Mouse (Mus musculus) heart, embryonic 16.5 days (tissue): ENCODE measurements around the gene Ktn1. TPM values are rescaled to one million over a fixed set of nuclear protein-coding genes. Genes with fewer than 3 reads are reported as not detected.
A peak's percentile ranks its signal among the peaks of the same experiment; 100 is the strongest.

Experiments
- ATAC-seq: fragments of 200-750 bp; cut with Nextera tagmentation; replicated peaks from 2 replicates; pipeline ENCODE4 v1.8.0; 2017; ENCODE audit warnings: moderate number of reproducible peaks; ENCODE audit not compliant: insufficient read depth, low FRiP score; ENCODE audit errors: extremely low read depth
- H3K27ac ChIP-seq: fragments of 300-500 bp; sonication (generic); 2 replicates; pipeline ENCODE4 v1.5.1; 2014; ENCODE audit warnings: mild to moderate bottlenecking, low read length, control low read depth, moderate library complexity
- H3K27me3 ChIP-seq: fragments of 300-500 bp; sonication (generic); 2 replicates; pipeline ENCODE4 v1.6.1; 2014; ENCODE audit warnings: low read length, mixed read lengths; ENCODE audit not compliant: control insufficient read depth, insufficient read depth
- H3K36me3 ChIP-seq: fragments of 300-500 bp; sonication (generic); 2 replicates; pipeline ENCODE4 v1.6.1; 2014; ENCODE audit not compliant: control insufficient read depth, insufficient read depth
- H3K4me1 ChIP-seq: fragments of 300-500 bp; sonication (generic); 2 replicates; pipeline ENCODE4 v1.6.1; 2014; ENCODE audit warnings: low read length, mixed read lengths; ENCODE audit not compliant: control insufficient read depth, insufficient read depth
- H3K4me2 ChIP-seq: fragments of 300-500 bp; sonication (generic); 2 replicates; pipeline ENCODE4 v1.6.1; 2014; ENCODE audit warnings: low read depth, mild to moderate bottlenecking, control low read depth, low read length
- H3K4me3 ChIP-seq: fragments of 300-500 bp; sonication (generic); 2 replicates; pipeline ENCODE4 v1.5.1; 2014; ENCODE audit warnings: mild to moderate bottlenecking, control low read depth, low read length
- H3K9ac ChIP-seq: fragments of 300-500 bp; sonication (generic); 2 replicates; pipeline ENCODE4 v1.6.1; 2014; ENCODE audit warnings: low read length, control low read depth
- H3K9me3 ChIP-seq: fragments of 300-500 bp; sonication (generic); replicated peaks from 2 replicates; pipeline ENCODE4 v1.6.1; 2016; ENCODE audit warnings: low read length; ENCODE audit not compliant: control insufficient read depth
- WGBS: fragments of 180-500 bp; shearing (Covaris S2); extraction: QIAGEN DNeasy Blood & Tissue Kit; methylation state at CpG from one replicate; pipeline ENCODE4 v1.1.7; 2014; 5-methylcytosine and 5-hydroxymethylcytosine counted together
- polyA plus RNA-seq: library from polyadenylated mRNA; unstranded; fragments of >200 nt; fragmentation: Nextera tagmentation; extraction: Ambion mirVana; gene quantifications from 2 replicates; pipeline ENCODE4 v1.2.1, GENCODE M21; 2015

The Ktn1 gene
- polyA plus RNA-seq, 1 experiment from 2014 or later: 66.6 TPM

DNA sequence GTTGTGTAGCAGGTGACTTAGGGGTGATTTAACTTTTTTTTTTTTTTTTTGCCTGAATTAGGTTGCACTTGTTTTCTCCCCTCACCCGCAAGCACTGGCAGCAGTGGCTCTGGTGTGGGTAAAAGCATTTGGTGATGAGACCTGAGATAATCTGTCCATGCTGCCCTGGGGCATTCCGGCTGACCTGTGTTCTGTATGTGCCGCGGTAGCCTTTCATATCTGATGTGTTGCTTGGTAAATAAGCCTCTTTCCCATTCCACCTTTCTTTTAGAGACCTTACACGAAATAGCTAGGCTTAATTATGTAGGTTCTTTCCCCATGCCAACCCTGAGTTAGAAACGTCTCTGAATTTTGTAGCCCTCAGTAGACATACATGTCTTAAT, 2.1 kb downstream of the Ktn1 start:
- 11% methylated on average over 6 of the region's 6 CpGs for WGBS
- Histone ChIP-seq H3K9me3 (no peaks in the 10 kb centered on the region), H3K4me2 (peak overlapping the region; percentile 72), H3K36me3 (no peaks in the 10 kb centered on the region), H3K4me3 (peak overlapping the region; percentile 98), H3K9ac (peak overlapping the region; percentile 99), H3K4me1 (peaks cover 28% of the 10 kb centered on the region), H3K27me3 (no peaks in the 10 kb centered on the region), H3K27ac (peak overlapping the region; percentile 98)
- ATAC-seq: no peak

DNA sequence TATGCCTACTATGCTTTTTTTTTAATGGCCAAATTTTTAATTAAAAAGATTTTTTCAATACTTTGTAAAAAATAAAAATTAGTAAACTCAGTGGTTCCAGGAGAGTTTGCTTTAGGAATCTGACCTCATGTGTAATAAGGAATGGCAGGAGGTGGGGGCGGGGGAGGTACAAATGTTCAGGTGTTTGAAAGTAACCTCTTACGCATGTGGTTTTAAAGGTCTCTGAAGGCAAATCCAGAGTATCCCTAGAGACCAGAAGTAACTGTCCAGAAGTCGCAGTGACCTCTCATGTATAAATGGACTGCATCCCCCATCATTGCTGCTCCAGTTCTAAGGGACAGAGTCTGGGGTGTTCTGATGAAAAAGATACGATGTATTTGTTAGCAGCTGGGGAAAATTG, 3.0 kb downstream of the Ktn1 start:
- H3K4me2 ChIP-seq: peak overlapping the region; percentile 72
- H3K4me3 ChIP-seq: no peak overlapping the region
- no peaks in the 10 kb centered on the region for H3K27me3 ChIP-seq
- peaks cover 22% of the 10 kb centered on the region for H3K4me1 ChIP-seq
- H3K9ac ChIP-seq: no peak overlapping the region
- H3K9me3 ChIP-seq: no peaks in the 10 kb centered on the region; the same call in 1 of the 2 replicates
- WGBS: 69% methylated on average over 4 of the region's 4 CpGs
- ATAC-seq: no peak
- H3K36me3 ChIP-seq: peaks cover 1% of the 10 kb centered on the region
- no peak overlapping the region for H3K27ac ChIP-seq

DNA sequence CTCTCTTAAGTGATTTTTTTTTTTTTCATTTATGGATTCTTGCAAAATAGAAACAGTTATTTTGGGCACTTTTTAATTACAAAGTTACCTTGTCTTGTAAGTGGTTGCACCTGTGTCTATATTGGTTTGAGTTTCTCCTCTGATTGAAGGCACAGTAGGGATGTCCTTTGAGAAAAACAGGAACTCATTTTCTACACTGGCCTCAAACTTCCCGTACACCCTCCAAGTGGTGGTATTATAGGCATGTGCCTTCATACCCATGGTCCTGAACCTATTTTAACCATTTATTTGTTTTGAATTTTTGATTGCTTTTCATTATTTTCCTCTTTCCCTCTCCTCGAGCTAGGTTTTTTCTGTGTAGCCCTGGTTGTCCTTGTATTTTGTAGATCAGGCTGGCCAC, 7.2 kb downstream of the Ktn1 start:
- 64% methylated on average over 2 of the region's 2 CpGs for WGBS
- no peak overlapping the region for H3K4me3 ChIP-seq
- H3K27me3 ChIP-seq: no peaks in the 10 kb centered on the region
- H3K4me2 ChIP-seq: no peak overlapping the region
- H3K27ac ChIP-seq: no peak overlapping the region
- H3K36me3 ChIP-seq: peaks cover 5% of the 10 kb centered on the region
- no peaks in the 10 kb centered on the region; the same call in 1 of the 2 replicates for H3K9me3 ChIP-seq
- no peak for ATAC-seq
- no peak overlapping the region for H3K9ac ChIP-seq
- H3K4me1 ChIP-seq: peaks cover 23% of the 10 kb centered on the region

DNA sequence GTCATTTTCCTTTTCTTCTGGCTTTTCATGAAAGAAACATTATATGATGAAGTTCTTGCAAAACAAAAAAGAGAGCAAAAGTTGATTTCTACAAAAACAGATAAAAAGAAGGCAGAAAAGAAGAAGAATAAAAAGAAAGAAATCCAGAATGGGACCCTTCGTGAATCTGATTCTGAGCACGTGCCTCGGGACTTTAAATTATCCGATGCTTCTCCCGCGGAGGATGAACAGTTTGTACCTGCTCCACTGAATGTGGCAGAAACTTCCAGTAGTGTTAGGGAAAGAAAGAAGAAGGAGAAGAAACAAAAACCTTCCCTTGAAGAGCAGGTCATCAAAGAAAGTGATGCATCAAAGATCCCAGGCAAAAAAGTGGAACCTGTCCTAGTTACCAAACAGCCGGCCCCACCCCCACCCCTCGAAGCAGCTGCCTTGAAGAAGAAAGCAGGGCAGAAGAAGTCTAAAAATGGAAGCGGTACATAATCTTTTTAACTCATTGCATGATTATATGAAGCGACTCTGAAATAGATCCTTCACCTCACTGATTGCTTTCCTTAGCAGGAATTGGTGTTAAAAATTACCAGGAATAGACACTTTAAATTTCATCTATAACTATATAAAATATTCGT, 15.7 kb downstream of the Ktn1 start:
- no peak overlapping the region for H3K4me3 ChIP-seq
- no peaks in the 10 kb centered on the region for H3K27me3 ChIP-seq
- no peak overlapping the region for H3K9ac ChIP-seq
- no peak for ATAC-seq
- WGBS: 65% methylated on average over 11 of the region's 11 CpGs
- no peaks in the 10 kb centered on the region for H3K9me3 ChIP-seq
- peaks cover 14% of the 10 kb centered on the region for H3K36me3 ChIP-seq
- H3K4me2 ChIP-seq: no peak overlapping the region
- H3K4me1 ChIP-seq: peaks cover 8% of the 10 kb centered on the region
- no peak overlapping the region for H3K27ac ChIP-seq

DNA sequence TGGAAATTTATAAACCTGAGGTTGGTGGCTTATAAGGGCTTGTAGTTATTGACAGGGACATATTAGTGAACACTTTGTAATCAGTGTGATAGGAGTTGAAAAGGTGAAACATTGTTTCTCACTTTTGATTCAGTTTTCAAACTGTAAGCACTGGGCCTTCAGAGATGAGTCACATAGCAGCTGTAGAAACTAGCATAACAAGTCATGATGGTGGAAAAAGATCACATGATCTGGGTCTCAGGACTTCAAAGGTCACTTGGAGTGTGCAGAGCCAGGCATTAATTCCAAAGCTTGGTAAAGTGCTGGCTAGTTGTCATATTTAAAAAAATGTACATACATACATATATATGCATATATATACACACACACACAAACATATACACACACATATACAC, 16.2 kb downstream of the Ktn1 start:
- peaks cover 18% of the 10 kb centered on the region for H3K36me3 ChIP-seq

DNA sequence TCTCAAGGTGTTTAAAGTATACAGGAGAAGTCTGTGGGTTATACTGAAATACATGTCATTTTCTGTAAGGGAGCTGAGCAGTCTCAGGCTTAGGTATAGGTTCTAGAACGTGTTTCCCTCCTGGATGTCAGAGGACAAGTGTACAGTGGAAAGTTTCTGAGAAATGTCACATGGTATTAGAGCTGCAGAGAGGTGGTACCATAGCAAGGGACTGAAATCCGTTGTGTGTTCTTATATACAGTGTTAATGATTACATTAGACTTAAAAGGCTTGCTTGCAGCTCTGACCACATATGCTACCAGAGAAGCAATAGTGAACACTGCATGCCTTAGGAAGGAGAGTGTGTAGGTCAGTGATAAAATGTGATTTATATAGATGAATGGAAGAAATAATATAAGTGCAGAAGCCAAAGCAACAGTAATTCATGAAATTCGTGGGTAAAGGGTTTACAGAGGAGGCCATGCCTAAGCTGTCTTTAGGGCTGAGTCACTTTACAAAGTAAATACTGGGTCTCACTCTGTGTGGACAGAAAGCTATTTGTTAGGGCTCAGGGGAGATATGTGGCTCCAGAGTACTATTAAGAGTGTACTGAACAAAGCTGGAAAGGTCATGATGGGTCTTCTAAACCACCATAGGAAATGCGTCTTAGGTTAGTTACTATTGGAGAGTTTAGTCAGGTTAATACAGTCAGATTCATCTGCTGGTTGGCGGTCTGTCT, 17.0 kb downstream of the Ktn1 start:
- H3K27ac ChIP-seq: no peak overlapping the region
- no peak overlapping the region for H3K4me3 ChIP-seq
- no peaks in the 10 kb centered on the region for H3K27me3 ChIP-seq
- H3K4me1 ChIP-seq: peaks cover 8% of the 10 kb centered on the region
- no peaks in the 10 kb centered on the region for H3K9me3 ChIP-seq
- H3K9ac ChIP-seq: no peak overlapping the region
- 77% methylated on average over 5 of the region's 5 CpGs for WGBS
- peaks cover 20% of the 10 kb centered on the region for H3K36me3 ChIP-seq
- no peak for ATAC-seq
- H3K4me2 ChIP-seq: no peak overlapping the region

More for the DNA sequence above, 16.2 kb downstream of the Ktn1 start:
- Histone ChIP-seq H3K4me3 (no peak overlapping the region), H3K4me2 (no peak overlapping the region), H3K4me1 (peaks cover 8% of the 10 kb centered on the region), H3K9ac (no peak overlapping the region), H3K9me3 (no peaks in the 10 kb centered on the region), H3K27me3 (no peaks in the 10 kb centered on the region), H3K27ac (no peak overlapping the region)
- ATAC-seq: no peak

DNA sequence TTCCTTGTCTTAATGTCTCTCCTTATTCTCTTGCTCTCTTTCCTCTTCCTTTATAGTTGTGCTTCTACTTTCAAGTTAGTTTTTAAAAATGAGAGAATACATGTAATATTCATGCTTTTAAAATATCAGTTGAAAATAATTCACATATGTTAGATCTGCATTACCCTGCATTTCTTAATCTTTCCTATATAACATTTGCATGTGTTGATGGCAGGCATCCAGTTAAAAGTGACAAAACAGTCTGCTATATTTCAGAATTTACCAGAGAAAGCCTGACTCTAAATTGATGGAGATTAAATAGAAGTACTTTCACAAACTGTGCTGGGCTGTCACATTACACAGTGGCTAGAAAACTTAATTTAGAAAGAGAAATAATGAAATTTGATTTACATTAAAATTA, 19.8 kb downstream of the Ktn1 start:
- H3K4me3 ChIP-seq: no peak overlapping the region
- no peak for ATAC-seq
- H3K9ac ChIP-seq: no peak overlapping the region
- peaks cover 8% of the 10 kb centered on the region for H3K4me1 ChIP-seq
- no peaks in the 10 kb centered on the region for H3K27me3 ChIP-seq
- H3K27ac ChIP-seq: no peak overlapping the region
- H3K36me3 ChIP-seq: peaks cover 18% of the 10 kb centered on the region
- H3K4me2 ChIP-seq: no peak overlapping the region
- H3K9me3 ChIP-seq: no peaks in the 10 kb centered on the region

DNA sequence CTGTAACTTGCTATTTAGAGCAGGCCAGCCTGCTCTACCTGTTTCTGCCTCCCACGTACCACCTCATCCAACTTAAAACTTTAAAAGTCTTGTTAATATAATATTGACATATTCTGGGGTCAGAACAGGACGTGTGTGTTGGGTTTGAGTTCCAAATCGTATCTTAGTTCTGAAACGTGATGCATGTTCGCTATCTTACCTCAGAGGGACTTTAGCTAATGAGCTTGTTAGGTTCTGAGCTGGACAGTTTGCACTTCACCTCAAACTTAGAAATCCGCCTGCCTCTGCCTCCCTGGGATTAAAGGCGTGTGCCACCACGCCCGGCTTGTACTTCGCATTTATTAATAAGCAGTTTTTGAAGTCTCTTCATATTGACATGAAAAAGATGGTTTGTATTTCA, 34.6 kb downstream of the Ktn1 start:
- no peak overlapping the region for H3K27ac ChIP-seq
- no peak for ATAC-seq
- H3K9me3 ChIP-seq: no peaks in the 10 kb centered on the region
- WGBS: 94% methylated on average over 10 of the region's 10 CpGs
- peaks cover 72% of the 10 kb centered on the region for H3K36me3 ChIP-seq
- no peaks in the 10 kb centered on the region for H3K4me1 ChIP-seq
- no peak overlapping the region for H3K4me2 ChIP-seq
- no peaks in the 10 kb centered on the region for H3K27me3 ChIP-seq
- H3K4me3 ChIP-seq: no peak overlapping the region
- no peak overlapping the region for H3K9ac ChIP-seq

DNA sequence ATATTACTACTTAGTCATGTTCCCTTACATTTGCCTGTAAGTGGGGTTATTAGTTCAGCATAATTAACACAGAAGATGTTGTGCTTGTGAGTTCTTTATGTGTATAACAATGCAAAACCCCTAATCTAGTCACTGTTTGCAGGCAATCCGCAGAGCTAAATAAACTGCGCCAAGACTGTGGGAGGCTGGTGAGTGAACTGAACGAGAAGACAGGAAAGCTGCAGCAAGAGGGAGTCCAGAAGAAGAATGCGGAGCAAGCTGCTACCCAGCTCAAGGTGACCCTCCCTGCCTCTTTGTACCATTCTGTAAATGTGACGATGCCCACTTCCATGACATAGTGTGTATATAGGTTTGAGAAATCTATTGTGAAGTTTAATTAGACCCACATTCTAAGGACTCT, 36.3 kb downstream of the Ktn1 start:
- no peak for ATAC-seq
- no peak overlapping the region for H3K27ac ChIP-seq
- H3K9ac ChIP-seq: no peak overlapping the region
- H3K27me3 ChIP-seq: no peaks in the 10 kb centered on the region
- H3K36me3 ChIP-seq: peaks cover 67% of the 10 kb centered on the region
- no peak overlapping the region for H3K4me2 ChIP-seq
- H3K4me1 ChIP-seq: no peaks in the 10 kb centered on the region
- WGBS: 91% methylated on average over 5 of the region's 5 CpGs
- H3K4me3 ChIP-seq: no peak overlapping the region
- no peaks in the 10 kb centered on the region for H3K9me3 ChIP-seq
